Mouse (Mus musculus) kidney, adult 18-20 months (tissue): Measurements from ENCODE around the gene Zranb2.

Experiments
- DNase-seq: peaks from one replicate; pipeline ENCODE4 v3.0.0; 2021

Gene Zranb2

DNA sequence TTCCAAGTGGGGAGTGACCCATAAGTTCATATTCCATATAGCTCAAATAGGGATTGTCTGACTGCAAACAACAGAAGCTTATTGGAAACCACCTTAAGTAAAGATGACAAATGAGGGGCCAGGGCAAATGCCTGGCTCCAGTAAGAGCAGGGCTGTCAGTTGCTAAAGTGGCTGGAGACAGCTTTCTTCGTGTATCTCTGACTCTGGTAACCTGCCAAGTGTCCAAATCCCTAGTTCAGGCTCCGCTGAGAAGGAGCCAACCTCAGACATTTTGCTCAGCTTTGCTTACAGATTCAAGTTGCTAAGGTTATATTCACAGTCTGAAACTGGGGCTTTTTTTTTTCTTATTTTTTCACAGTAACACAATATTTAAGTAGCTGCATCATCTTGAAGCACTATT is 45.4 kb downstream of the Zranb2 start:
- DNase-seq: no peak

DNA sequence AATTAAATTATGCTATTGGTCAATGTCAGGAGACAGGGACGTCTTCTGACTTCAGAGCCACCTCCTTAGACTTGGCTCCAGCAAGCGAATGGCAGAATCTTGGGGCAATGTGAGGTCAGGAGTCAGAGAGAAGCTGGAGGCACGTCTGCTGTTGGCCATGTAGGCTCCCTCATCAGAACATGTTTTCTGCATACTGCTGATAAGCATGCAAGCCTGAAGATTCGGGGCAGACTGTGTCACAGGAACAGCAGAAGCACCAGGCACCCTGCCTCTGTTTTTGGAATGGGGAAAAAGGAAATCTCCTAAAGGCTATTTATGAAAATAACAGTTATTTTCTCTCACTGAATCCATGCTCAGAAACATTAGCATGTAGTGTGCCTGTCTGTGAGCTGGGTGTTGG is 46.3 kb downstream of the Zranb2 start:
- no peak for DNase-seq

DNA sequence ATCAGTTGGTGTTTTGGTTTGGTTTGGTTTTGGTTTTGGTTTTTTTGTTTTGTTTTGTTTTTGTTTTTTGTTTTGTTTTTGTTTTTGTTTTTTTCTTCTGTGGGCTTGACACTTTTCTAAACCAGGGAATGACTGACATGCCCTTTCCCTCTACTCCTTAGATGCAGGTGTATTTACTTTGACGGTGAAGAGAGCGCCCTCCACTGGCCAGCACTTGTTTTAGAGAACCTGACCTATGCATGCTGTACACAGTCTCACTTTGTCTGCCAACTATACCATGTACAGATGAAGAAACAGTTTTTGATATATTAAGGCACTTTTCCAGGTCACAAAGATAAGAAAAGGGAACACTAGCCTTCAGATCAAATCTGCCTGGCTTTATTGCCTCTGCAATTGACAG is 47.8 kb downstream of the Zranb2 start:
- no peak for DNase-seq

DNA sequence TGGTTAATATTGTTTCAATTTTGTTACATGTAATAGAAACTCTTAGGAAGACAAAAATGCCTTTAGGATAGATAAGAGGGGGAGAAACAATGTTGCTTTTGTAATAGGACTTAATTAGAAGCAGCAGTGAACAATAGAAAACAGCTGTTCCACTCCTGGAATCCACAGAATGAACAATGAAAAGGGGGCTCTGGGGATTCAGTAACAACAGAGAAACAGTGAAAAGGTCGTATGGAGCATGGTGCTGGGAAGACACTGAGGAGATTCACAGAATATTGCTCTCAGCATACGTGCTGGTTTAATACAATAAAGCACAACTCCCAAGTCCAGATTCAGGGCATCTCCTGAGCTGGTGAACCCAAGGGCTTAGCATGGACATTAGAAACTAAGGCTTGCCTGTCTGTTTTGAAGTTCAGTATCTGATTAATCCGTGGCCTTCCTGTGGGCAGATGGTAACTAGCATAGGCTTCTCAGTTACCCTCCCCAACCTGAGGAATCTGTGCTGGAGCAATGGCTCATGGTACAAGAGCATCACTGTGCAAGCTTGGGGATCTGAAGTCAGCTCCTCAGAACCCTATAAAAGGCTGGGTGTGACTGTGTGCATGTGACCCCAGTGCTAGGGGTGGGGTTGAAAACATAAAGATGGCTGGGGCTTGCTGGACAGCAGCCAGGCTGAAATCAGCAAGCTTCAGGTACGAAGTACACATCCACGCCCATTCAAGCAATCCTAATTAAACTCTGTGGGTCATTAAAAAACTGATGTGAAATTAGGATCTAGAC is 48.9 kb downstream of the Zranb2 start:
- DNase-seq: no peak

DNA sequence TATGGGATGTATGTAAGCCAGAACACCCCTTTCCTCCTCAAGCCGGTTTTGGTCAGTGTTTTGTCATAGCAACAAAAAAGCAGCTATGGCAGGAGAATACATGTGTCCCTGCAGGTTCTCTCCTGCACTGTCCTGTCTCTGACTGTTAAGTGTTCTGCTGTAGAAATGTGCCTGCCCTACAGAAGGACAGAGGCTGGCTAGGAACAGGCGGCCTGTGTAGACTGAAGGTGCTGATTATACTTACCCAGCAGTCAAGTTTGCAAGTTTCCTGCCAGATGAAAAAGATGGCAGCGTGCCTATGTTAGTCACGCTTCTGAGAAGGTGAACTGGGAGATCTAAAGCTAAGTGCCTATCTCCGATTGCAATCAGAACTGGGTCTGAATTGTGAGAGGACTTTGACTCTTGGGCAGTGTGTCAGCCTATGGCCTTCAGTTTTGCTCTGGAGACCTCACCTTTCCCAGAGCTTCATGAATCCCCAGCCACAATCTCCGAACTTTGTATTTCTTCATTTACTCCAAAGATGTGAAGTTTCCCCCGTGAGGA is 63.9 kb downstream of the Zranb2 start:
- no peak for DNase-seq
